Mouse (Mus musculus) ES-Bruce4 (cell line): ENCODE measurements around the gene C1qtnf1.

ENCODE experiments used
- CTCF ChIP-seq: IDR thresholded peaks from one replicate; pipeline ENCODE4 v1.8.1; 2011; ENCODE audit warnings: low read depth, low read length
- EP300 ChIP-seq: IDR thresholded peaks from 2 replicates; pipeline ENCODE4 v1.6.1; 2011; ENCODE audit warnings: low read depth, low read length; ENCODE audit not compliant: insufficient read depth
- POLR2A ChIP-seq: IDR thresholded peaks from one replicate; pipeline ENCODE4 v1.8.1; 2011; ENCODE audit warnings: low read length; ENCODE audit not compliant: insufficient read depth

DNA sequence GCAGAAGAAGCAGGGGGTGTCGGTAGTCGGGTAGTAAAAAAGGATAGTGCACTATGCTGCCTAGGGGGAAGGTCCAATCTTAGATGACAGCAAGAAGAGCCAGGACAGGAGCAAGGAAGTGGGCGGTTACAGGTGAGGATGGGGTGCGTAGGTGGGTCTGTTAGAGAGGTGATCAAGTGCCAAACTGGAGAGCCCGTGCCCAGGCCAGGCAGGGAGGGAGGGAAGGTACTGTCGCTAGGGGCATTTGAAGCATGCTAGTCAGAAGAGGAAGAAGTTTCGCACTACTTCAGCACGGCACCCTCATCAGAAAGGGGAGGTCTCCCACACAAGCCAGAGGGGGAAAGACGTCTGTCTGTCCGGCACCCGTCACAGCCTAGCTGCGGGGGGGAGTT, 9.6 kb upstream of the C1qtnf1 start:
- TF ChIP-seq CTCF (no peak), EP300 (no peak), POLR2A (no peak)
